Mouse (Mus musculus): Measurements from ENCODE around the gene Wdr95. TPM values are rescaled to one million over a fixed set of nuclear protein-coding genes. Genes with fewer than 3 reads are reported as not detected.

Gene Wdr95
- polyA plus RNA-seq (2016; fragmentation: Nextera tagmentation; extraction: Ambion mirVana): 0.22 and 0.71 TPM in 2 replicates

GRCm38 (mm10) chr5:149527999-149528729 is at the start of gene Wdr95:
Gene Wdr95 (plus strand): TSS chr5:149528679.
- Histone ChIP-seq H3K4me3 (0 out of 2 replicates have a peak within 1 kb of the TSS, but pooled peaks have one; percentile 3), H3K27ac (peak within 1 kb of the TSS; percentile 75), H3K4me2 (replicated peaks) (peak within 1 kb of the TSS; percentile 46), H3K27me3 (replicated peaks) (no peaks in the 10 kb centered on the region), H3K36me3 (no peaks in the 10 kb centered on the region), H3K9ac (no peak within 1 kb of the TSS), H3K4me1 (peaks cover 44% of the 10 kb centered on the region), H3K9me3 (0 out of 2 replicates have a peak, but pooled peaks cover 3% of the 10 kb centered on the region)
- peak; percentile 83 for ATAC-seq (ENCODE audit: low FRiP score, low read depth)
- WGBS: 11% methylated on average over 29 of the region's 29 CpGs

- Histone ChIP-seq H3K9ac (no peak overlapping the region), H3K4me1 (no peaks in the 10 kb centered on the region), H3K36me3 (no peaks in the 10 kb centered on the region), H3K4me2 (replicated peaks) (no peak overlapping the region), H3K9me3 (no peaks in the 10 kb centered on the region), H3K27me3 (replicated peaks) (no peaks in the 10 kb centered on the region), H3K4me3 (no peak overlapping the region), H3K27ac (no peak overlapping the region)
- 87% methylated on average over 7 of the region's 7 CpGs for WGBS
- no peak for ATAC-seq (ENCODE audit: low FRiP score, low read depth)
Observed at GRCm38 (mm10) chr5:149481920-149482319, 46.6 kb upstream of the Wdr95 start.

- 66% methylated on average over 12 of the region's 12 CpGs for WGBS
- Histone ChIP-seq H3K27ac (no peak overlapping the region), H3K4me3 (no peak overlapping the region), H3K36me3 (no peaks in the 10 kb centered on the region), H3K9me3 (no peaks in the 10 kb centered on the region), H3K27me3 (replicated peaks) (no peaks in the 10 kb centered on the region), H3K4me1 (peaks cover 8% of the 10 kb centered on the region), H3K4me2 (replicated peaks) (no peak overlapping the region), H3K9ac (no peak overlapping the region)
- ATAC-seq (ENCODE audit: low FRiP score, low read depth): no peak
Observed at GRCm38 (mm10) chr5:149483321-149484052, 45.0 kb upstream of the Wdr95 start.

- no peak for ATAC-seq (ENCODE audit: low FRiP score, low read depth)
- H3K27ac ChIP-seq: no peak overlapping the region
- no peaks in the 10 kb centered on the region for H3K9me3 ChIP-seq
- H3K4me3 ChIP-seq: no peak overlapping the region
- no peaks in the 10 kb centered on the region for H3K27me3 ChIP-seq (replicated peaks)
- no peak overlapping the region for H3K9ac ChIP-seq
- WGBS: 84% methylated on average over 12 of the region's 12 CpGs
- H3K4me2 ChIP-seq (replicated peaks): no peak overlapping the region
- H3K36me3 ChIP-seq: no peaks in the 10 kb centered on the region
- peaks cover 14% of the 10 kb centered on the region for H3K4me1 ChIP-seq
Observed at GRCm38 (mm10) chr5:149484270-149484669, 44.2 kb upstream of the Wdr95 start.

GRCm38 (mm10) chr5:149485447-149485846 is 43.0 kb upstream of the Wdr95 start:
- H3K4me1 ChIP-seq: peaks cover 24% of the 10 kb centered on the region
- no peaks in the 10 kb centered on the region for H3K27me3 ChIP-seq (replicated peaks)
- no peak overlapping the region for H3K4me3 ChIP-seq
- ATAC-seq (ENCODE audit: low FRiP score, low read depth): no peak
- no peaks in the 10 kb centered on the region for H3K36me3 ChIP-seq
- H3K27ac ChIP-seq: no peak overlapping the region
- no peaks in the 10 kb centered on the region for H3K9me3 ChIP-seq
- no peak overlapping the region for H3K4me2 ChIP-seq (replicated peaks)
- 92% methylated on average over 6 of the region's 6 CpGs for WGBS
- H3K9ac ChIP-seq: no peak overlapping the region

- WGBS: 25% methylated on average over 11 of the region's 11 CpGs
- ATAC-seq (ENCODE audit: low FRiP score, low read depth): peak; percentile 82
- peak overlapping the region; percentile 71; the same call in 1 of the 2 replicates for H3K27ac ChIP-seq
- H3K9ac ChIP-seq: 0 out of 2 replicates have a peak overlapping the region, but pooled peaks have one; percentile 19
- H3K27me3 ChIP-seq (replicated peaks): no peaks in the 10 kb centered on the region
- H3K4me3 ChIP-seq: no peak overlapping the region
- no peaks in the 10 kb centered on the region for H3K9me3 ChIP-seq
- H3K4me1 ChIP-seq: peaks cover 27% of the 10 kb centered on the region
- no peaks in the 10 kb centered on the region for H3K36me3 ChIP-seq
- H3K4me2 ChIP-seq (replicated peaks): peak overlapping the region; percentile 47
Observed at GRCm38 (mm10) chr5:149488360-149489021, 40.0 kb upstream of the Wdr95 start.

GRCm38 (mm10) chr5:149489136-149489535 is 39.3 kb upstream of the Wdr95 start:
- H3K36me3 ChIP-seq: no peaks in the 10 kb centered on the region
- 0 out of 2 replicates have a peak overlapping the region, but pooled peaks have one; percentile 19 for H3K9ac ChIP-seq
- H3K4me2 ChIP-seq (replicated peaks): peak overlapping the region; percentile 47
- WGBS: 40% methylated on average over 11 of the region's 11 CpGs
- no peaks in the 10 kb centered on the region for H3K9me3 ChIP-seq
- peak overlapping the region; percentile 23 for H3K27ac ChIP-seq
- peaks cover 27% of the 10 kb centered on the region for H3K4me1 ChIP-seq
- ATAC-seq (ENCODE audit: low FRiP score, low read depth): peak; percentile 86
- H3K4me3 ChIP-seq: no peak overlapping the region
- H3K27me3 ChIP-seq (replicated peaks): no peaks in the 10 kb centered on the region

GRCm38 (mm10) chr5:149490275-149490674 is 38.2 kb upstream of the Wdr95 start:
- ATAC-seq (ENCODE audit: low FRiP score, low read depth): no peak
- Histone ChIP-seq H3K4me2 (replicated peaks) (no peak overlapping the region), H3K27ac (no peak overlapping the region), H3K27me3 (replicated peaks) (no peaks in the 10 kb centered on the region), H3K9me3 (no peaks in the 10 kb centered on the region), H3K36me3 (no peaks in the 10 kb centered on the region), H3K4me3 (no peak overlapping the region), H3K4me1 (peaks cover 27% of the 10 kb centered on the region), H3K9ac (no peak overlapping the region)
- 70% methylated on average over 15 of the region's 15 CpGs for WGBS

- peak; percentile 52 for ATAC-seq (ENCODE audit: low FRiP score, low read depth)
Observed at GRCm38 (mm10) chr5:149495655-149496054, 32.8 kb upstream of the Wdr95 start.

GRCm38 (mm10) chr5:149496401-149497066 is 31.9 kb upstream of the Wdr95 start:
- H3K4me3 ChIP-seq: no peak overlapping the region
- no peaks in the 10 kb centered on the region for H3K9me3 ChIP-seq
- 22% methylated on average over 12 of the region's 12 CpGs for WGBS
- H3K27me3 ChIP-seq (replicated peaks): no peaks in the 10 kb centered on the region
- H3K4me1 ChIP-seq: peaks cover 38% of the 10 kb centered on the region
- peak overlapping the region; percentile 89 for H3K27ac ChIP-seq
- peak; percentile 83 for ATAC-seq (ENCODE audit: low FRiP score, low read depth)
- peak overlapping the region; percentile 12; the same call in 1 of the 2 replicates for H3K4me2 ChIP-seq (replicated peaks)
- H3K36me3 ChIP-seq: no peaks in the 10 kb centered on the region
- no peak overlapping the region for H3K9ac ChIP-seq

More at GRCm38 (mm10) chr5:149495655-149496054, 32.8 kb upstream of the Wdr95 start:
- Histone ChIP-seq H3K9ac (no peak overlapping the region), H3K4me3 (no peak overlapping the region), H3K27me3 (replicated peaks) (no peaks in the 10 kb centered on the region), H3K27ac (peak overlapping the region; percentile 89), H3K9me3 (no peaks in the 10 kb centered on the region), H3K36me3 (no peaks in the 10 kb centered on the region), H3K4me2 (replicated peaks) (0 out of 2 replicates have a peak overlapping the region, but pooled peaks have one; percentile 12), H3K4me1 (peaks cover 39% of the 10 kb centered on the region)
- WGBS: 11% methylated on average over 6 of the region's 6 CpGs

GRCm38 (mm10) chr5:149499936-149500335 is 28.5 kb upstream of the Wdr95 start:
- H3K4me2 ChIP-seq (replicated peaks): no peak overlapping the region
- 54% methylated on average over 4 of the region's 4 CpGs for WGBS
- H3K9me3 ChIP-seq: no peaks in the 10 kb centered on the region
- ATAC-seq (ENCODE audit: low FRiP score, low read depth): no peak
- no peak overlapping the region for H3K27ac ChIP-seq
- H3K36me3 ChIP-seq: no peaks in the 10 kb centered on the region
- H3K9ac ChIP-seq: no peak overlapping the region
- no peak overlapping the region for H3K4me3 ChIP-seq
- no peaks in the 10 kb centered on the region for H3K27me3 ChIP-seq (replicated peaks)
- H3K4me1 ChIP-seq: peaks cover 46% of the 10 kb centered on the region

All from neural tube, embryonic 12.5 days (tissue).